Mouse (Mus musculus): Measurements from ENCODE around the gene Ak2. TPM values are rescaled to one million over a fixed set of nuclear protein-coding genes. Genes with fewer than 3 reads are reported as not detected.

Gene Ak2
- 89.2 and 93.6 TPM in 2 replicates for polyA plus RNA-seq (2014; fragmentation: Nextera tagmentation; extraction: Ambion mirVana)

DNA sequence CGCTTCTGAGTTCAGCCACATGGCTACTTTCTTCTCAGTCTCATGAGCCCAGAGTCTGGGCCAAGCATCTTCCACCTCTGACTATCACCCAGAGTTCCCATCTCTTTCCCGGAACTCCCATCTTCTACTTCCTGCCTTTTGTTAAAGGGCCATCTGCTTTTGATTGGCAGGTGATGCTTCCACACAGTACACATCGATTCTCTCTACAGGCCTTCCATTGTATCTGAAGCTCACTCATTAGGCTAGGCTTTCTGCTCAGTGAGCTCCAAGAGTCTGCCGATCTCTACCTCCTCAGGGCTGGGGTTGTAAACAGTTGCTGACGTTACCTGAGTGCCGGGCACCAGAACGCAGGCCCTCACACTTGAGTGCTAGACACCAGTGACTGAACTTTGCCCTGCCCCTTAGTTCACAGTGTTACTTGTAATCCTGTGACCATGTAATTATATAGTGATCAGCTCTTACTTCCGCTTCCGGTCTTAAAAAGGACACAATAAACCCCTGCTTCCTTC, at the start of gene Ak2:
Gene Ak2 (plus strand): TSS at position 459 of the 509 bp plus-strand sequence.
- no peak within 1 kb of the TSS for H3K4me3 ChIP-seq (ENCODE audit: low read depth, low read length)
- H3K9ac ChIP-seq (ENCODE audit: low read length) = no peak within 1 kb of the TSS
- H3K27ac ChIP-seq (ENCODE audit: low read depth, low read length) = no peak within 1 kb of the TSS
- H3K36me3 ChIP-seq (ENCODE audit: control insufficient read depth, insufficient read depth, low read length) = peaks cover 2% of the 10 kb centered on the region; the same call in 1 of the 2 replicates
- no peaks in the 10 kb centered on the region for H3K27me3 ChIP-seq (replicated peaks; ENCODE audit: control insufficient read depth, insufficient read depth, low read length)
- 95% methylated on average over 9 of the region's 9 CpGs for WGBS
- no peak for DNase-seq (ENCODE audit: low spot score)
- no peaks in the 10 kb centered on the region for H3K9me3 ChIP-seq (replicated peaks; ENCODE audit: control insufficient read depth, low read length)
- peaks cover 11% of the 10 kb centered on the region for H3K4me1 ChIP-seq (ENCODE audit: control insufficient read depth, insufficient read depth, low read length)
- peak within 1 kb of the TSS; percentile 23; the same call in 1 of the 2 replicates for H3K4me2 ChIP-seq (ENCODE audit: low read length)
- ATAC-seq = no peak

GRCm38 (mm10) chr4:128942346-128942745, 49.4 kb upstream of the Ak2 start:
- DNase-seq (ENCODE audit: low spot score) = no peak
- no peaks in the 10 kb centered on the region for H3K27me3 ChIP-seq (replicated peaks; ENCODE audit: control insufficient read depth, insufficient read depth, low read length)

DNA sequence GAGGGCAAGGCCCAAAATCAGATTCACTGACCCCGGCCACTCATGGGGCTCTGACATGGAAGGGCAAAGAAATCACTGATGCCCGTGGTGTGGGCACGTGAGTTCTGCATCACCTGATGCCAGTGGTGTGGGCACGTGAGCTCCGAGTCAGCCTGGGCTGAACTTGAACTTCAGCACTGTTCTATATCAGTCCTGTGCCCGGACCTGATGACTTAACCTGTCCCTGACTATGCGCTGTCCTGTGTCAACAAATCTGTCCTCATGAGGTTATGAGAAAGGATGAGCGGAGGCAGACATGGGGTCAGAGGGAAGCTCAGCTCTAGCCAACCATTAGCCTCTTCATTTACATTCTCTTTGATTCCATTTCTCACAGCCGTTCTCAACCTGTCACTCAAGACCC, 45.0 kb upstream of the Ak2 start:
- Histone ChIP-seq H3K9ac (ENCODE audit: low read length) (no peak overlapping the region), H3K27ac (ENCODE audit: low read depth, low read length) (no peak overlapping the region), H3K4me1 (ENCODE audit: control insufficient read depth, insufficient read depth, low read length) (peaks cover 3% of the 10 kb centered on the region; the same call in 1 of the 2 replicates), H3K4me2 (ENCODE audit: low read length) (no peak overlapping the region), H3K9me3 (replicated peaks; ENCODE audit: control insufficient read depth, low read length) (no peaks in the 10 kb centered on the region), H3K36me3 (ENCODE audit: control insufficient read depth, insufficient read depth, low read length) (no peaks in the 10 kb centered on the region), H3K27me3 (replicated peaks; ENCODE audit: control insufficient read depth, insufficient read depth, low read length) (no peaks in the 10 kb centered on the region), H3K4me3 (ENCODE audit: low read depth, low read length) (no peak overlapping the region)
- ATAC-seq = no peak
- 87% methylated on average over 9 of the region's 9 CpGs for WGBS
- DNase-seq (ENCODE audit: low spot score) = no peak

More at GRCm38 (mm10) chr4:128942346-128942745, 49.4 kb upstream of the Ak2 start:
- 55% methylated on average over 3 of the region's 3 CpGs for WGBS
- Histone ChIP-seq H3K9me3 (replicated peaks; ENCODE audit: control insufficient read depth, low read length) (no peaks in the 10 kb centered on the region), H3K9ac (ENCODE audit: low read length) (no peak overlapping the region), H3K4me3 (ENCODE audit: low read depth, low read length) (no peak overlapping the region), H3K4me2 (ENCODE audit: low read length) (no peak overlapping the region), H3K27ac (ENCODE audit: low read depth, low read length) (no peak overlapping the region), H3K36me3 (ENCODE audit: control insufficient read depth, insufficient read depth, low read length) (no peaks in the 10 kb centered on the region), H3K4me1 (ENCODE audit: control insufficient read depth, insufficient read depth, low read length) (peaks cover 1% of the 10 kb centered on the region; the same call in 1 of the 2 replicates)
- ATAC-seq = no peak

- 15% methylated on average over 18 of the region's 18 CpGs for WGBS
- no peak overlapping the region for H3K27ac ChIP-seq (ENCODE audit: low read depth, low read length)
- H3K4me3 ChIP-seq (ENCODE audit: low read depth, low read length) = no peak overlapping the region
- peak; percentile 46; the same call in 1 of the 2 replicates for ATAC-seq
- H3K9me3 ChIP-seq (replicated peaks; ENCODE audit: control insufficient read depth, low read length) = no peaks in the 10 kb centered on the region
- H3K27me3 ChIP-seq (replicated peaks; ENCODE audit: control insufficient read depth, insufficient read depth, low read length) = no peaks in the 10 kb centered on the region
- H3K4me2 ChIP-seq (ENCODE audit: low read length) = no peak overlapping the region
- H3K36me3 ChIP-seq (ENCODE audit: control insufficient read depth, insufficient read depth, low read length) = no peaks in the 10 kb centered on the region
- peak overlapping the region; percentile 25; the same call in 1 of the 2 replicates for H3K9ac ChIP-seq (ENCODE audit: low read length)
- DNase-seq (ENCODE audit: low spot score) = no peak
- peaks cover 3% of the 10 kb centered on the region; the same call in 1 of the 2 replicates for H3K4me1 ChIP-seq (ENCODE audit: control insufficient read depth, insufficient read depth, low read length)
Observed at GRCm38 (mm10) chr4:128947326-128947933, 44.3 kb upstream of the Ak2 start.

- WGBS = 25% methylated on average over 6 of the region's 6 CpGs
- H3K4me2 ChIP-seq (ENCODE audit: low read length) = no peak overlapping the region
- no peaks in the 10 kb centered on the region for H3K27me3 ChIP-seq (replicated peaks; ENCODE audit: control insufficient read depth, insufficient read depth, low read length)
- no peaks in the 10 kb centered on the region for H3K9me3 ChIP-seq (replicated peaks; ENCODE audit: control insufficient read depth, low read length)
- peak; percentile 38 for DNase-seq (ENCODE audit: low spot score)
- no peak overlapping the region for H3K27ac ChIP-seq (ENCODE audit: low read depth, low read length)
- no peak overlapping the region for H3K4me3 ChIP-seq (ENCODE audit: low read depth, low read length)
- no peaks in the 10 kb centered on the region for H3K36me3 ChIP-seq (ENCODE audit: control insufficient read depth, insufficient read depth, low read length)
- no peak for ATAC-seq
- no peak overlapping the region for H3K9ac ChIP-seq (ENCODE audit: low read length)
- peaks cover 3% of the 10 kb centered on the region; the same call in 1 of the 2 replicates for H3K4me1 ChIP-seq (ENCODE audit: control insufficient read depth, insufficient read depth, low read length)
Observed at GRCm38 (mm10) chr4:128948137-128948674, 43.6 kb upstream of the Ak2 start.

- no peaks in the 10 kb centered on the region for H3K36me3 ChIP-seq (ENCODE audit: control insufficient read depth, insufficient read depth, low read length)
- H3K9me3 ChIP-seq (replicated peaks; ENCODE audit: control insufficient read depth, low read length) = no peaks in the 10 kb centered on the region
- ATAC-seq (no peak), DNase-seq (ENCODE audit: low spot score) (no peak)
- H3K27ac ChIP-seq (ENCODE audit: low read depth, low read length) = no peak overlapping the region
- no peaks in the 10 kb centered on the region for H3K27me3 ChIP-seq (replicated peaks; ENCODE audit: control insufficient read depth, insufficient read depth, low read length)
- WGBS = 52% methylated on average over 15 of the region's 15 CpGs
- no peak overlapping the region for H3K4me2 ChIP-seq (ENCODE audit: low read length)
- no peak overlapping the region for H3K9ac ChIP-seq (ENCODE audit: low read length)
- peaks cover 3% of the 10 kb centered on the region; the same call in 1 of the 2 replicates for H3K4me1 ChIP-seq (ENCODE audit: control insufficient read depth, insufficient read depth, low read length)
- no peak overlapping the region for H3K4me3 ChIP-seq (ENCODE audit: low read depth, low read length)
Observed at GRCm38 (mm10) chr4:128949470-128950005, 42.2 kb upstream of the Ak2 start.

DNA sequence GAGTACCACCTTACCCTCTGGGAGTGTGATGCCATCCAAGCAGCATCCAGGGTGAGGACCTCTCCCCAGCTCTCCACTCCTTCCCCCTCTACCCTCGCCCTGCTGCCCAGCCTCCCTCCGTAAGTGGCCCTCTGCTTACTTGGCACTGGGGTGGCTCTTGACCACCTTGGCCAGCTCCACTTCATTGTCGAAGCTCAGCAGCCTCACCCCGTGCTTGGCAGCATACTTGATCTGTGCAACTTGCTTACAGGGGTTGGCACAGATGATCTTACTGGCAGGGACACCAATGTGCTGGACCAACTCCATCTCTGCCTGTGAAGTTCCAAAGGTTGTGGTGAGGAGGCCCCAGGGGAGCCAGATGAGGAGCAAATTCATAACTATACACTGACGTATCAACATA, 41.3 kb upstream of the Ak2 start:
- ATAC-seq (no peak), DNase-seq (ENCODE audit: low spot score) (peak; percentile 33)
- H3K9me3 ChIP-seq (replicated peaks; ENCODE audit: control insufficient read depth, low read length) = no peaks in the 10 kb centered on the region
- H3K27ac ChIP-seq (ENCODE audit: low read depth, low read length) = no peak overlapping the region
- no peaks in the 10 kb centered on the region for H3K27me3 ChIP-seq (replicated peaks; ENCODE audit: control insufficient read depth, insufficient read depth, low read length)
- peaks cover 3% of the 10 kb centered on the region; the same call in 1 of the 2 replicates for H3K4me1 ChIP-seq (ENCODE audit: control insufficient read depth, insufficient read depth, low read length)
- H3K36me3 ChIP-seq (ENCODE audit: control insufficient read depth, insufficient read depth, low read length) = no peaks in the 10 kb centered on the region
- no peak overlapping the region for H3K4me3 ChIP-seq (ENCODE audit: low read depth, low read length)
- H3K9ac ChIP-seq (ENCODE audit: low read length) = no peak overlapping the region
- 69% methylated on average over 5 of the region's 5 CpGs for WGBS
- H3K4me2 ChIP-seq (ENCODE audit: low read length) = no peak overlapping the region

DNA sequence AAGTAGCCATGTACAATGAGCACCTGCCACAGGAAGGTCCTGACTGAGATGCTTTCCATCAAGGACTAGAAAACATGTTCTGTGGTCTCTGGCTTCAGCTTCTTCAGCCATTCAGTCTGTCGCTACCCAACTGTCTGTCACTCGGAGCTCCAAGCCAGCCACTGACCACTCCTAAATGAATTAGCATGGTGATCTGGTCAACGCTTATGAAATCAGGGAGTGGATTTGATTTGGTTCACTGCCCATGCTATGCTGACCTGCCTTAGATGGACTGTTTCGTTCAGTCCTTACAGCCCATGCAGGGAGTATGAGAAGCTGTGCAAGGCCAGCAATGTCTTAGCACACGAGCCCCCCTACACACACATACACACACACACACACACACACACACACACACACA, 37.9 kb upstream of the Ak2 start:
- Histone ChIP-seq H3K9ac (ENCODE audit: low read length) (no peak overlapping the region), H3K4me2 (ENCODE audit: low read length) (no peak overlapping the region), H3K4me3 (ENCODE audit: low read depth, low read length) (no peak overlapping the region), H3K27me3 (replicated peaks; ENCODE audit: control insufficient read depth, insufficient read depth, low read length) (no peaks in the 10 kb centered on the region), H3K27ac (ENCODE audit: low read depth, low read length) (no peak overlapping the region), H3K36me3 (ENCODE audit: control insufficient read depth, insufficient read depth, low read length) (no peaks in the 10 kb centered on the region), H3K9me3 (replicated peaks; ENCODE audit: control insufficient read depth, low read length) (no peaks in the 10 kb centered on the region), H3K4me1 (ENCODE audit: control insufficient read depth, insufficient read depth, low read length) (peaks cover 5% of the 10 kb centered on the region; the same call in 1 of the 2 replicates)
- DNase-seq (ENCODE audit: low spot score) (no peak), ATAC-seq (no peak)
- 87% methylated on average over 5 of the region's 5 CpGs for WGBS
